Mouse (Mus musculus) cortical plate, adult 2 months (tissue): ENCODE results near the gene Atp1a1.

Experiments
- CTCF ChIP-seq: fragments of 200-500 bp; IDR thresholded peaks from 2 replicates; pipeline ENCODE4 v1.5.1; 2011; ENCODE audit warnings: mild to moderate bottlenecking, control low read depth, low read length; ENCODE audit not compliant: insufficient read depth; ENCODE audit errors: extremely low read depth
- POLR2A ChIP-seq: fragments of 200-500 bp; IDR thresholded peaks from 2 replicates; pipeline ENCODE4 v1.6.1; 2011; ENCODE audit warnings: mild to moderate bottlenecking, low read length, control low read depth; ENCODE audit not compliant: insufficient read depth; ENCODE audit errors: extremely low read depth

- TF ChIP-seq CTCF (no peak), POLR2A (no peak)
These were observed 29.9 kb downstream of the Atp1a1 start for GRCm38 (mm10) chr3:101574463-101575193.
